Mouse (Mus musculus): ENCODE measurements at regions not wholly inside any gene's neighbourhood (a gene's known extent, or its start where the extent isn't known, plus 50 kb on each side); places are given as distances from the start of the nearest gene placed in this dataset.

DNA sequence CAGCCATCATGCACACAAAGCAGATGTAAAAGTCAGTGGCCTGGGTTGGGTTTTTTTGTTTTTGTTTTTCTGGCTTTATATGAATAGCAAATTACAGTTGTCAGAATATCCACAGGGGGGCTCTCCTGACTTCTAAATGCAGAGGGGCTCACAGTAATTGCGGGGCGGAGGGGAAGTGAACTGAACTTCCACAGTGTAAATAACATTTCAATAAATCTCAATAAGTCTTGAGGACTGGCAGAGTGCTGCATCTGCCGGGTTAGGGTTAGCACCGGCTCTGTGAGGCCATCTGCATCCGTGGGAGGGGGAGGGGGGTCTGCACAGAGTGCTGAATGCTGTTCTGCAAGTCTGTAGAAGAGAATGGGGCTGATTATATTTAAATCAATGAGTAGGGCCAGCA lies 50.3 kb upstream of the Arl4c start:
- H3K9me3 ChIP-seq (ENCODE audit: control insufficient read depth) = no peaks in the 10 kb centered on the region
- no peak for ATAC-seq

GRCm38 (mm10) chr1:88756658-88757057 lies 54.6 kb upstream of the Arl4c start:
- ATAC-seq = no peak
- peak; percentile 74 for TF ChIP-seq CTCF (IDR thresholded peaks at IDR 0.05; ENCODE audit: low read depth)
- H3K27ac ChIP-seq (ENCODE audit: low read depth, low read length) = no peak overlapping the region
- no peak overlapping the region for H3K4me2 ChIP-seq (replicated peaks; ENCODE audit: low read depth)
- no peaks in the 10 kb centered on the region for H3K9me3 ChIP-seq (ENCODE audit: control insufficient read depth)
- no peaks in the 10 kb centered on the region for H3K4me1 ChIP-seq (replicated peaks; ENCODE audit: control insufficient read depth, insufficient read depth, low read length)
- no peak overlapping the region for H3K4me3 ChIP-seq (ENCODE audit: low read depth, low read length)
- H3K36me3 ChIP-seq (ENCODE audit: control insufficient read depth, insufficient read depth) = no peaks in the 10 kb centered on the region
- 81% methylated on average over 7 of the region's 7 CpGs for WGBS
- H3K27me3 ChIP-seq (replicated peaks; ENCODE audit: control insufficient read depth, insufficient read depth, low read length) = no peaks in the 10 kb centered on the region
- no peak overlapping the region for H3K9ac ChIP-seq (ENCODE audit: low read depth, low read length)

More for the DNA sequence above, 50.3 kb upstream of the Arl4c start:
- H3K27ac ChIP-seq (ENCODE audit: low read depth, low read length) = no peak overlapping the region
- no peak overlapping the region for H3K4me2 ChIP-seq (replicated peaks; ENCODE audit: low read depth)
- no peaks in the 10 kb centered on the region for H3K36me3 ChIP-seq (ENCODE audit: control insufficient read depth, insufficient read depth)
- no peaks in the 10 kb centered on the region for H3K27me3 ChIP-seq (replicated peaks; ENCODE audit: control insufficient read depth, insufficient read depth, low read length)
- no peaks in the 10 kb centered on the region for H3K4me1 ChIP-seq (replicated peaks; ENCODE audit: control insufficient read depth, insufficient read depth, low read length)
- peak; percentile 66 for TF ChIP-seq CTCF (IDR thresholded peaks at IDR 0.05; ENCODE audit: low read depth)
- H3K9ac ChIP-seq (ENCODE audit: low read depth, low read length) = no peak overlapping the region
- 15% methylated on average over 5 of the region's 5 CpGs for WGBS
- no peak overlapping the region for H3K4me3 ChIP-seq (ENCODE audit: low read depth, low read length)

- WGBS = 55% methylated on average over 7 of the region's 7 CpGs
- Histone ChIP-seq H3K9ac (ENCODE audit: low read depth, low read length) (no peak overlapping the region), H3K4me2 (replicated peaks; ENCODE audit: low read depth) (no peak overlapping the region), H3K9me3 (ENCODE audit: control insufficient read depth) (no peaks in the 10 kb centered on the region), H3K36me3 (ENCODE audit: control insufficient read depth, insufficient read depth) (no peaks in the 10 kb centered on the region), H3K4me3 (ENCODE audit: low read depth, low read length) (no peak overlapping the region), H3K27me3 (replicated peaks; ENCODE audit: control insufficient read depth, insufficient read depth, low read length) (no peaks in the 10 kb centered on the region), H3K4me1 (replicated peaks; ENCODE audit: control insufficient read depth, insufficient read depth, low read length) (no peaks in the 10 kb centered on the region), H3K27ac (ENCODE audit: low read depth, low read length) (no peak overlapping the region)
- TF ChIP-seq CTCF (IDR thresholded peaks at IDR 0.05; ENCODE audit: low read depth) = no peak
- ATAC-seq = no peak
Measured at GRCm38 (mm10) chr1:88757162-88757561, 55.1 kb upstream of the Arl4c start.

DNA sequence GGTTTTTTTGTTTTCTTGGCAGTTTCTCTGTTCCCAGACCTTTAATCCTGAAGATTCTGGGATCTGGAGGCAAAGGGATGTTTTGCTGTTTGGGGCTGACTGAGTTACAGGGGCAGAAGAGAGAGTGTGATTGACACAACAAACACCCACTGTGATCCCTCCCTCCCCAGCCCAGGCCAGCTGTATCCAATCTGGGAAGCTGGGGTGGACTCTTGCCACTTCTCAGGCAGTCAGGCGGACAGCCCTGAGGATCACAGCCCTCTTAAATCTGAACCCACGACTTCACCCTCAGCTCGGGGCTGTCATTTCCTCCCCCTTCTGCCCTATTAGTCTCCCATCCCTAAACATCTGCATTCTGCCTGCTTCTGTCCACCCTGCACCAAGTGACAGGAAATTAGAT lies 55.7 kb upstream of the Arl4c start:
- ATAC-seq = no peak
- 39% methylated on average over 3 of the region's 3 CpGs for WGBS
- H3K4me3 ChIP-seq (ENCODE audit: low read depth, low read length) = no peak overlapping the region
- no peaks in the 10 kb centered on the region for H3K9me3 ChIP-seq (ENCODE audit: control insufficient read depth)
- H3K4me2 ChIP-seq (replicated peaks; ENCODE audit: low read depth) = no peak overlapping the region
- no peak overlapping the region for H3K9ac ChIP-seq (ENCODE audit: low read depth, low read length)
- no peak for TF ChIP-seq CTCF (IDR thresholded peaks at IDR 0.05; ENCODE audit: low read depth)
- no peaks in the 10 kb centered on the region for H3K36me3 ChIP-seq (ENCODE audit: control insufficient read depth, insufficient read depth)
- no peaks in the 10 kb centered on the region for H3K27me3 ChIP-seq (replicated peaks; ENCODE audit: control insufficient read depth, insufficient read depth, low read length)
- H3K4me1 ChIP-seq (replicated peaks; ENCODE audit: control insufficient read depth, insufficient read depth, low read length) = no peaks in the 10 kb centered on the region
- no peak overlapping the region for H3K27ac ChIP-seq (ENCODE audit: low read depth, low read length)

- ATAC-seq = no peak
- H3K9me3 ChIP-seq (ENCODE audit: control insufficient read depth) = no peaks in the 10 kb centered on the region
- no peak overlapping the region for H3K4me2 ChIP-seq (replicated peaks; ENCODE audit: low read depth)
- no peaks in the 10 kb centered on the region for H3K27me3 ChIP-seq (replicated peaks; ENCODE audit: control insufficient read depth, insufficient read depth, low read length)
- WGBS = 73% methylated on average over 11 of the region's 11 CpGs
- H3K36me3 ChIP-seq (ENCODE audit: control insufficient read depth, insufficient read depth) = no peaks in the 10 kb centered on the region
- H3K9ac ChIP-seq (ENCODE audit: low read depth, low read length) = no peak overlapping the region
- TF ChIP-seq CTCF (IDR thresholded peaks at IDR 0.05; ENCODE audit: low read depth) = no peak
- H3K27ac ChIP-seq (ENCODE audit: low read depth, low read length) = no peak overlapping the region
- no peak overlapping the region for H3K4me3 ChIP-seq (ENCODE audit: low read depth, low read length)
- no peaks in the 10 kb centered on the region for H3K4me1 ChIP-seq (replicated peaks; ENCODE audit: control insufficient read depth, insufficient read depth, low read length)
Measured at GRCm38 (mm10) chr1:88760643-88761042, 58.6 kb upstream of the Arl4c start.

DNA sequence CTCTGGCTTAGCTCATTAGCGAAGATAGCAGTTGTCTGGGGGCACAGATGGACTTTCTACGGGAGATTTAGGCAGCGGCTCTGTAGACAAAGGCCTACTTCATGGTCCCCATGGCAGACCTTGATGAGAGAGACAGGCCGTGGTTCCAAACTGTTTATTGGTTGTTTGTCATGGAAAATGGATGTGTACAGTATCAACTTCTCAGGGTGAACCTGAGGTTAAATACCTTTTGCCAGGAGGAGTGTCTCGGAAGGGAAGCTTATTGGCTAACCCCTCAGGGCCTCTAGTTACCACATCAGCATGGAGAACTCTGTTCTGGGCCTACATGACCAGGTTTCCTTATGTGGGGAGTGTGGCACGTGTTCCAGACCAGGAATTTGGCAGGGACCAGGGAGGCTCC lies 59.1 kb upstream of the Arl4c start:
- TF ChIP-seq CTCF (IDR thresholded peaks at IDR 0.05; ENCODE audit: low read depth) = no peak
- no peaks in the 10 kb centered on the region for H3K36me3 ChIP-seq (ENCODE audit: control insufficient read depth, insufficient read depth)
- H3K27ac ChIP-seq (ENCODE audit: low read depth, low read length) = no peak overlapping the region
- ATAC-seq = no peak
- H3K27me3 ChIP-seq (replicated peaks; ENCODE audit: control insufficient read depth, insufficient read depth, low read length) = no peaks in the 10 kb centered on the region
- 83% methylated on average over 6 of the region's 6 CpGs for WGBS
- H3K9ac ChIP-seq (ENCODE audit: low read depth, low read length) = no peak overlapping the region
- H3K9me3 ChIP-seq (ENCODE audit: control insufficient read depth) = no peaks in the 10 kb centered on the region
- no peaks in the 10 kb centered on the region for H3K4me1 ChIP-seq (replicated peaks; ENCODE audit: control insufficient read depth, insufficient read depth, low read length)
- H3K4me3 ChIP-seq (ENCODE audit: low read depth, low read length) = no peak overlapping the region
- no peak overlapping the region for H3K4me2 ChIP-seq (replicated peaks; ENCODE audit: low read depth)

Data from intestine, postnatal 0 days (tissue).